Mouse (Mus musculus) bone marrow, adult 2 months (tissue): ENCODE results near the gene Il2ra.

Experiments used
- CTCF ChIP-seq: fragments of 200-500 bp; IDR thresholded peaks from 2 replicates; pipeline ENCODE4 v1.5.1; 2011; ENCODE audit warnings: low read length, control low read depth; ENCODE audit not compliant: control insufficient read depth, insufficient read depth
- POLR2A ChIP-seq: fragments of 200-500 bp; IDR thresholded peaks from 2 replicates; pipeline ENCODE4 v1.6.1; 2011; ENCODE audit warnings: low read depth, mild to moderate bottlenecking, control low read depth, low read length, borderline replicate concordance; ENCODE audit not compliant: control insufficient read depth

DNA sequence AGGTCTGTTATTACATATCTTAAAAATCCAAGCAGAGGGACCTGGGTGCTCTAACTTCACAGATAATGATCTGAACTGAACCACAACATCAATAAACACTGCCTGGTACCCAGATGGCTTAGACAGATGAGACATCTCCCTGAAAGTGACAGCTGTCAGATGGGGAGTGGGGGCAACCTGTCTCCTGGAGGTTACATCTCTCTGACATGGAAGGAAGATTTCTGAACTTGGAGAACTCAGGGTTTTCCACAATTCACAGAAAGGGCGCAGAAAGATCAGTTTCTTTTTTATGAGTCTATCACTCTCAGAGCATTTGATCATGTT lies 20.3 kb downstream of the Il2ra start:
- TF ChIP-seq CTCF (no peak), POLR2A (no peak)
